Mouse (Mus musculus): ENCODE data around the gene Caskin1.

Caskin1 gene

DNA sequence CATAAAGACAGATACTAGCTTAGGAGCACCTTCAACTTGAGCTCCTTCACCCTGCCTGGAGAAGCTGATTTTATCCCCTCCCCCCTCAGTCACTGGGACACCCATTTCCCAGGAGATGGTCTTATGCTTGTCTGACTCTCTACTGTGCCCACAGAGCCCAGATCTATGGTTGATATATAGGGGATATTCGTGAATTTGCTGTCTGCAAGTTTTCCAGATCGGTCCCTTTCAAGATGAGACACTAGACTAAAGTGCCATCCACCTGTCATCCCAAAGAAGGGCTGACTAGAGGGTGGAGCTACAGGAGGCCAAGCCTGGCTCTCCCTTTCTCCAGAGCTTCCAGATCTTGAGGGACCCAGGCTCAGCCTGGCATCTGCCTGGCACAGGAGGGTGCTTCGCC is 42.7 kb downstream of the Caskin1 start:
- no peak for DNase-seq (ENCODE audit: low read depth)

DNA sequence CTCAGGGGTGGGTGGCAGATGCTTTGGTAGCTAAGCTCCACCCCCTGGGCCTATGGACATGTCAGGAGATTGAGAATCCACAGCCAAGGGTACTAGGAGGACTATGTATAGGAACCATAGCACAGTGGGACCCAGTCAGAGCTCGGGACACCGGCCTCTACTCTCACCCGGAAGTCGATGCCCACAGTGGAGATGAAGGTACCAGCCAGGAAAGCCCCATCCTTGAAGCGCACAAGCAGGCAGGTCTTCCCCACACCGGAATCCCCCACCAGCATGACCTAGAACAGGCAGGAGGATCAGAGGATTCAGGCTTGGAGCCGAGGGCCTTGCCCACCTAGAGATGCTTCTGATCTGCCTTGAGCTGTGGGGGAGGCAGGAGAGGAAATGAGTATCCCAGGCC is 43.6 kb downstream of the Caskin1 start:
- DNase-seq (ENCODE audit: low read depth), result no peak

DNA sequence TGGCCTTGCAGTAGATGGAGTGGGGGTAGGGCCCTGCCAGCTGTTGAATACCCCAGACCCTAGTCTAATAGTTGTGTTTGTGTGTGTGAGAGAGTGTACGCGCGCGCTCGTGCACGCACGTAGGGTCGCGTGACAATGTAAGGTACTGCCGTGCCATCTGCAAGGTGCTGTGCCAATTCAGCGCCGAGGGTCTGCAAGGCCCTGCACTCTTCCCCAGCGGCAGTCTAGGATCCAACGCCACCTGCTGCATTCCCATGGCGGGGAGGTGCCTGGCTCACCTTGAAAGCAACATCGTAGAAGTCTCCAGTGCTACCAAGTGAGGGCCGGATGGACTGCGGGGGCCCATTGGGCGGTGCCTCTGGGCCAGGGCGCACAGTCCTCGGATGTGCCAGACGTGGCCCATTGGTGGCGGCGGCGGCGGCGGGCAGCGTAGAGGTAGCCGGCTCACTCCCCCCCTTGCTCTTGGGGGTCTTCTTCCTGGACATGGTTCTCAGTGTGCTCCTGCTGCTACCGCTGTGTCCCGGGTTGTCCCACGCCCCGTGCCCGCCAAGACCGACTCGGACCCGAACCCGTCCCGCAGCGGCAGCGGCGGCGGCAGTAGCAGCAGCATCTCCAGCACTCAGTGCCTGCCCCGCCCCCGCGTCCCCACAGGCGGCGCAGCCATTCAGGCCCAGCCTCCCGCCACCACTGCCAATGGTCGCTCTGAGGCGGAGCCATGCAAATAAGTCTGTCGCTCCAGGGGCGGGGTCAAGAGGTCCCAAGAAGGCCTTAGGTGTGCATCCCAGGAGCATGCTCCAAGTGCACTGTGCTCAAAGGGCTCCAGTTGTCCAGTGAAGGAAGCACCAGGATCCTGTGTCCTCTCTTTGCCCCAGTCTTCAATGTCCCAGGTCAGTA is 44.9 kb downstream of the Caskin1 start:
- DNase-seq (ENCODE audit: low read depth), result peak; percentile 84

DNA sequence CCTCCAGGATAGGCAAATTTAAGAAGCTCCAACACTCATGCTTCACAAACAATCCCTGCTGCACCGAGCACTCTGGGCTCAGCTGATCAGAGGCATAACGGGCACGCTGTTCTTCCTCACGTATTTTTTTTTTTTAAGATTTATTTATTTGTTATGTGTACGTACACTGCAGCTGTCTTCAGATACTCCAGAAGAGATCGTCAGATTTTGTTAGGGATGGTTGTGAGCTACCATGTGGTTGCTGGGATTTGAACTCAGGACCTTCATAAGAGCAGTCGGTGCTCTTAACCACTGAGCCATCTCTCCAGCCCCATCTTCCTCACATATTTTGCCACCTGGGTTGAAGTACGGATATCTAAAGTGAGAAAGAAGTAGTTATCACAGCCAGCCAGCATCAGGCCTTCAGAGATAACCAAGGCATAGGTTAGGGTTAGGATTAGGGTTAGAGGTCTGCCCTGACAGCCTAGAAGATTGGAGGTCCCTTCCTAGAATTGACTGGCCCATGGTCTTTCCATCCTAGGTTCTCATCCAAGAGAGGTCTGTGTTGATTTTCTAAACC is 45.8 kb downstream of the Caskin1 start, which contains the start of gene Rab26:
Gene Rab26 (minus strand): TSS at position 51 of the 559 bp plus-strand sequence.
- no peak for DNase-seq (ENCODE audit: low read depth)

DNA sequence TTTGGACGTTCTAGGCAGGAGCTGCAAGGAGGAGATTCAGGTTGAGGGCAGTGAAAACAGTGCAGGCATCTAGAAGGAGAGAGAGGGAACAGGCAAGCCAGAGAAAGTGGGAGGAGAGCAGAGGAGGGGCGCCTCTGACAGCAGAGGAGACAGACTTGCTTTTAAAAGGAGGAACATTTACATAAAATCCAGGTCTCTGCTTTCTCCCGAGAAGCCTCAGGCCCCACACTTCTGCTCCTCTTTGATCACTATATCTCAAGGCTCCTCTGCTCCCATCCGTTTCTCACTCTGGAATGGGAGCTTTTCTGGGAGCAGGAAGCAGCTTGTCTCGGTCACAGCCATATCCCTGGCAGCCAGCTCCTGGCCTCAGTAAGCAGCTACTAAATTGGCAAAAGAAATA is 46.9 kb downstream of the Caskin1 start:
- DNase-seq (ENCODE audit: low read depth), result no peak

DNA sequence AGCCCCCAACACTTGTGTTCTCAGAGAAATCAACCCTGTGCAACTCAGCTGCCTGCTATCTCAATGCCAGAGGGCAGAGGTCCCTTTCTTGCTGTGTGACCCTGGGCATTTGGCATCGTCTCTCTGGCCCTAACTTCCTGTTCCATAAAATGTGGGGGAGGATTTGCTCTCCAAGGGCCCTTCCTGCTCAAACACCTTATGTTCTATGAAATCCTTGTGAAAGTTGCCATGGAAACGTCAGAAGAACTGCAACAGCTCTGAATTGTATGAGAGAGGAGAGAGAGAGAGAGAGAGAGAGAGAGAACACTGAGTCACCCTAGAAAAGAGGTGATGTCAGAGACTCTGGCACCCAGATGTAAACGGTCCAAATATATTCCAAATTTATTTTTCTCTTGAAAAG is 49.1 kb downstream of the Caskin1 start:
- DNase-seq (ENCODE audit: low read depth), result no peak

DNA sequence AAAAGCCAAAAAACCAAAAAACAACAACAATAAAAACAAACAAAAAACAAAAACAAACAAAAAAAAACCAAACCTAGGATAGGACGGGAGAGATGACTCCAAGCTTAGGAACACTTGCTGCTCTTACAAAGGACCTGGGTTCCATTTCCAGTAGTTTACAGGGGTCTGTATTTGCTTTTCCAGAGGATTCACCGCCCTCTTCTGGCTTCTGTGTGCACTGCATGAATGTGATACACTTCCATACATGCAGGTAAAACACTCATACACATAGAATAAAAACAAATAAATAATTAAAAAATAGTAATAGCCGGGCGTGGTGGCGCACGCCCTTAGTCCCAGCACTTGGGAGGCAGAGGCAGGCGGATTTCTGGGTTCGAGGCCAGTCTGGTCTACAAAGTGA is 50.5 kb downstream of the Caskin1 start:
- DNase-seq (ENCODE audit: low read depth), result peak; percentile 54

DNA sequence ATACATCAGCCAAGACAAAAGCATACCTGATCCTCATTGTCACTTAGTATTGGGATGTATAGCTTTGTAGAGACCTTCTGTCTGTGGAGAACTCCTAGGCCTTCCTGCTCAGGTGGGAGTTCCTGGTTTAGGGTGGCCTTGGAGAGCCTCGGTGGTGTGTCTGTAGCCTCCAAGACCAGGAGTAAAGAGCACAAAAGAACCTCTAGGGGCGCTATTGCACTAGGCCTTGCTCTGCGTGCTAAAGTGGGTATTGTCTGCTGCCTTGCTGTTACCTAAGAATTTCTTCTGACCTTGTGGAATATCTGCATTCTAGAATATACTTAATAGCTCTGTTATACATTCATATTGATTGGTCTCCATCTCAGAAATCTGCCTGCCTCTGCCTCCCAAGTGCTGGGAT is 52.0 kb downstream of the Caskin1 start:
- DNase-seq (ENCODE audit: low read depth), result no peak

DNA sequence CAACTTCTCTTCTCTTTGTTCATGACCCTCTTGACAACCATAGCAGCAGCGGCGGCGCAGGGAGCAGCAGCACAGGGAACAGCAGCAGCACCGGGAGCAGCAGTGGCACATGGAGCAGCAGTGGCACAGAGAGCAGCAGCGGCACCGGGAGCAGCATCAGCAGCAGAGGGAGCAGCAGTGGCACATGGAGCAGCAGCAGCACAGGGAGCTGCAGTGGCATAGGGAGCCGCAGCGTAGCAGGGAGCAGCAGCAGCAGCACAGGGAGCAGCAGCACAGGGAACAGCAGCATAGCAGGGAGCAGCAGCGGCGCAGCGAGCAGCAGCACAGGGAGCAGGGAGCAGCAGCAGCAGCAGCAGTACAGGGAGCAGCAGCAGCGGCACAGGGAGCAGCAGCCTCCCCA is 56.2 kb downstream of the Caskin1 start:
- no peak for DNase-seq (ENCODE audit: low read depth)

DNA sequence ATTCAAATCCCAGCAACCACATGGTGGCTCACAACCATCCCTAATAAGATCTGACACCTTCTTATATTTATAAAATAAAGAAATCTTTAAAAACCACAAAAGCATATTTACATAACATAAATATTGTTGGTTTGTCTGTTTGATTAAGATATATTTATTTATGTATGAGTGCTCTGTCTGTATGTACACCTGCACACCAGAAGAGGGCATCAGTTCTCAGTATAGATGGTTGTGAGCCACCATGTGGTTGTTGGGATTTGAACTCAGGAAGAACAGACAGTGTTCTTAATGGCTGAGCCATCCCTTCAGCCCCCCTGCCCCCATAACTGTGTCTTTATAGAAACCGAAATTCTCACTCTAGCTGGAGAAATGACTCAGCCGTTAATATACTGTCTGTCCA is 56.8 kb downstream of the Caskin1 start:
- DNase-seq (ENCODE audit: low read depth), result no peak

DNA sequence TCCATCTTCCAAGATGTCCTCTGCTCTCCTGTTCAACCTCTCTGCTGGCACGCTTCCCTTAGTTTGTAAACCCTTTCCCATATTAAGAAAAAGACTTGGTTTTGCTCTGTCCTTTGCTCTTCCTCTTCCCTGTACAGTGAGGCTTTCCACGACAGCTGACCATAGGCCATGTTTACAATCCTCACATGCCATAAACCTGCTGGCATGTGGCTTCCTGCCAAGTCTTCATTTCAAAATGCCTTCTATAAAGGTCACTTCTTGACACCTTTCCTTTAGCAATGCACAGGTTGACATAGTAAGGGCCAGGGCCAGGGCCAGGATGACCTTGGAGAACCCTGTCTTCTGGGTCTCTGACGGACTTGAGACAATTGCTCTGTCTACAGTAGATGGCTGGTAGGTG is 57.8 kb downstream of the Caskin1 start:
- DNase-seq (ENCODE audit: low read depth), result no peak

DNA sequence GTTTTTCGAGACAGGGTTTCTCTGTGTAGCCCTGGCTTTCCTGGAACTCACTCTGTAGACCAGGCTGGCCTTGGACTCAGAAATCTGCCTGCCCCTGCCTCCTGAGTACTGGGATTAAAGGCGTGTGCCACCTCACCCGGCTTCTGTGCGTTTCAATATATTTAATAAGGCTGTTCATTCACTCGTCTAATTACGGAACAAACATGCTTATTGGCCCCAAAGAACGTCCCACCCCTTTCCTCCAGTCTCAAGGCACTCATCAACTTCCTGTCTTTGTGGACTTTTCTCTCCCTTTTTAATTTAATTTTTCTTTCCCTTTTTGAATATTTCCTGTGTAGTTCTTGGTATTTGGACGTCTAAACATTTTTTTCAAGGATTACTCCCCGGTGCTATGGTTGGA is 60.0 kb downstream of the Caskin1 start:
- DNase-seq (ENCODE audit: low read depth), result no peak

DNA sequence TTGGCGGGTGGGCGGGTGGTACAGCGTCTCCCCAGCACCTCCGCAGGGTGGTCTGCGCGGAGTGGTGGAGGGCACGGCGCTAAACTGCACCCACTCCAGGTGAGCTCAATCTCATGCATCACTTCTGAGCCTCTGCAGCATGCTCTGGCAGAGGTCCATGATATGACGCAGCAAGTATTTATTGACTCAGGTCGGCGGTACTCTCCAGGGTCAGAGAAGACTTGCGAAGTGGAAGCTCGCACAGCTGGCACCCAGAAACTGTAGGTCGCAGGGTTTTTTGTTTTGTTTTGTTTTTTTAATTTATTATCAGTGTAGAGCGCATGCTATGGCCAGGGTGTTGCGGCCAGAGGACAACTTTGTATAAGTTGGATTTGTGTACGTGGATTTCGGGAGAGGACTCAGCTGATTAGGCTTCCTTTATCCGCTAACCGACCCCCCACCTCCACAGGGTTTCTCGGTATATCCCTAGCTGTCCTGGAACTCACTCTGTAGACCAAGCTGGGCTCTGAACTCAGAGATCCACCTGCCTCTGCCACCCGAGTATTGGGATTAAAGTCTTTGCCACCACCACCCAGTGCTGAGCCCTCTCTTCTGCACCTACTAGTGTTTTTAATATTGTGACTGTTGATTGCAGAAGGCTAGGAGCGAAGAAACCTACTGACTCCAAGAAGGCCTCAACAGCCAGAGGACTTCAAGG is 60.7 kb downstream of the Caskin1 start:
- DNase-seq (ENCODE audit: low read depth), result peak; percentile 53

DNA sequence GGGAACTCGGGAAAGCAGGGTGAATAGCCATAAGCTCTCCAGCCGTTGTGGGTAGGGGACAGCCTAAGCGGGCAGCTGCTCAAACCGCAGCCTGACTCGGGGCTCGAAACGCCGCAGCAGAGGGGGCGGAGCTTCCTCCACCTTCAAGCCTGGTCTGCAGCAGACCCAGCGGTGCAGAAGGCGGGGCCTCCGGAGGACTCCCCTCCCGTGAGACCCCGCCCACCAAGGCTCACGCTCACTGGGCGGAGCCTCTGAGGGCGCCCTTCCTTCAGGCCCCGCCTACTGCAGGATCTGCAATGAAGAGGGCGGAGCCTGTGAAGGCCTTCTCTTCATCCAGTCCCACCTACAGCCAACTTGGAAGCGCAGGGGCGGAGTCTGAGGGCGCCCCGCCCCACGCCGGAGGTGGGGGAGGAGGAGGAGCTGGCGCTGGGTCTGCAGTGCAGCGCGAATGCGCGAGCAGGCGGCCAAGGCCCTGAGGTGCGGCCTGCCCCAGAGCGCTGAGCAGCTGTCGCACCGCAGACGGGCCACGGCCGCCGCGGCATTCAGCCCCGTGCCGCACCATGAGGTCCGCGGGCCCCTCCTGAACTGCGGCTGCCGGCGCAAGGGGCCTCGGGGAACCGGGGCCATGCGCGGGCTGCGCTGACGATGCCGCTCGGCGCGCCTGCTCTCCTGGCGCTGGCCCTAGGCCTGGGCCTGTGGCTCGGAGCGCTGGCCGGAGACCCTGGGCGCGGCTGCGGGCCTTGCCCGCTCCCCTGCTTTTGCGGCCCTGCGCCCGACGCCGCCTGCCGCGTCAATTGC is 61.4 kb downstream of the Caskin1 start, which contains the start of gene Pkd1:
Gene Pkd1 (plus strand): TSS at position 217 of the 798 bp plus-strand sequence.
- peak; percentile 100 for DNase-seq (ENCODE audit: low read depth)

DNA sequence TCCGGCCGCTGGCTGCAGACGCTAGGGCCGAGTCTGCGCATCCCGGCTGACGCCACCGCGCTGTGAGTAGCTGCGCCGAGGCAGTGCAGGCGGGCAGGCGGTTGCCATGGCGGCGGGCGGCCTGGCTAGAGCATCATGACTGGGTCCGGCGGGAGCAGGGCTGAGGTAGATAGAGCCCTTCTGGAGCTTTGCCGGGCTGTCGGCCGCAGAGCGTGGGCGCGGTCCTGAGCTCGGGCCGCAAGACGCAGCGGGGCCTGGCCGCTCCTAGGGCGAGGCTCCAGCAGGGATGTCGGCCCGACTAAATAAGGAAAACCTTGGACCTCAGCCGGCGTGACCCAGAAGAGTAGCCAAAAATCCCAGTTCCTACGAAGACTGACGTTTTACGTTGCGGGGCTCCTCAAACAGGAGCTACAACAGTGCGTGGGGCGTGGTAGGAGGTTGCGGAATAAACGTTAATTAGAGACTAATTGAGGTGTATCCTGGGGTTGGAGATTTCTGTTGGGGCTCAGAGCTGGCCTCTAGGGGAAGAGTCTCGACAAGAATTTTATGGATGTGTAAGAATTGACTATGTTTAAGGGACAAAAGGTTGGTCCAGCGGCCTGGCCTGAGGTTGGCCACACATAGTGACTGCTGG is 62.1 kb downstream of the Caskin1 start:
- no peak for DNase-seq (ENCODE audit: low read depth)

DNA sequence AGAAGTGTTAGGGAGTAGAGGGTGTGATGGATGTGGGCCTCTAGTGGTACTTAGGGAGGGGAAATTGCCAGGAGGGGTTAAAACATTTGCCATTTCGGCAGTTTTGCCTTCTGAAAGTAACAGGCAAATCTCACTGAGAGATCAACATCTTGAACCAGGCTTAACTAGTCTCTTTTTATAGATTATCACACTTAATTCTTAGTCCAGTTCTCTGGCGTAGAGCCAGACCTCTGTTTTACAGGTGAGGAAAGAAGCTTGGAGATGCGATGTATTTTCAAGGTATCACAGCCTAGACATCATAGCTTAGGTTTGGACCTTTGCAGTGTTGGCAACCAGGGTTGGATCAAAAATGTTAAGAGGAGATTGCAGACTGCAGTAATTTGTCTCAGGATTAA is 62.6 kb downstream of the Caskin1 start:
- DNase-seq (ENCODE audit: low read depth), result no peak

DNA sequence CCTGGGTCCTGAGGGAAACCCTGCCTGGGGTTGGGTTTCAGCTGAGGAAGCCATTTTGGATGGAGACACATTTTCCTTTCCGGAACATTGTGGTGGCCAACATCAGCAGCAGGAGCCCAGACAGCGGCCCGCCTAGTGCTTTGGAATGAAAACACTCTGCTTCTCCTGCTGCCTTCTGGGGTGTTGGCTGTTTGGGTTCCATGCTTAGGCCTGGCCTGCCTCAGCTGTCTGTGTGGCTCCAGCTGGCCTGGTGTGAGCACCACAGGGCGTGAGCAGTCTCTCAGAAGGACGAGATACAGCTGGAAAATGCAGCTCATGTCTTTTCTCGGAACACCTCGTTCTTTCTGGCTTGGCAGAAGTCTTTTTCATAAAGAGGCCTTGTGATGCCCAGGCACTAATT is 68.7 kb downstream of the Caskin1 start:
- DNase-seq (ENCODE audit: low read depth), result no peak
